Mouse (Mus musculus): Measurements from ENCODE around the gene Cul1.

- no peak for TF ChIP-seq CTCF (IDR thresholded peaks at IDR 0.05; ENCODE audit: low read depth)
- no peak for TF ChIP-seq EP300 (IDR thresholded peaks at IDR 0.05; ENCODE audit: low read depth)
These were observed 106.1 kb downstream of the Cul1 start for GRCm38 (mm10) chr6:47559287-47559686.
